Mouse (Mus musculus): ENCODE results near the gene Cfap61. TPM values are rescaled to one million over a fixed set of nuclear protein-coding genes. Genes with fewer than 3 reads are reported as not detected.

The Cfap61 gene
- total RNA-seq, 2 experiments from 2014 or later = not detected

Other genes starting within 250 kb of the Cfap61 start
- 10 to 100 TPM; 42.3 to 45.8 TPM for gene Naa20, start 32.7 kb upstream of the Cfap61 start, total RNA-seq (2021)
- gene Crnkl1, start 230 bp downstream of the Cfap61 start, total RNA-seq (2021) = 10 to 100 TPM; 13.1 TPM